Mouse (Mus musculus) stomach, embryonic 16.5 days (tissue): ENCODE results near the gene Epha1. TPM values are rescaled to one million over a fixed set of nuclear protein-coding genes. Genes with fewer than 3 reads are reported as not detected.

Source experiments
- ATAC-seq: fragments of 200-750 bp; cut with Nextera tagmentation; 2 replicates; pipeline ENCODE4 v1.8.0; 2017; ENCODE audit warnings: moderate number of reproducible peaks, moderate TSS enrichment; ENCODE audit not compliant: insufficient read depth, low FRiP score
- H3K27ac ChIP-seq: fragments of 300-500 bp; sonication (generic); 2 replicates; pipeline ENCODE4 v1.5.1; 2014; ENCODE audit warnings: low read length
- H3K27me3 ChIP-seq: fragments of 300-500 bp; sonication (generic); 2 replicates; pipeline ENCODE4 v1.6.1; 2014; ENCODE audit warnings: low read length, control low read depth, mixed read lengths; ENCODE audit not compliant: control insufficient read depth, insufficient read depth
- H3K36me3 ChIP-seq: fragments of 300-500 bp; sonication (generic); 2 replicates; pipeline ENCODE4 v1.6.1; 2014; ENCODE audit warnings: low read length; ENCODE audit not compliant: control insufficient read depth, insufficient read depth
- H3K4me1 ChIP-seq: fragments of 300-500 bp; sonication (generic); 2 replicates; pipeline ENCODE4 v1.6.1; 2014; ENCODE audit warnings: low read length, control low read depth, mixed read lengths; ENCODE audit not compliant: control insufficient read depth, insufficient read depth
- H3K4me2 ChIP-seq: fragments of 300-500 bp; sonication (generic); 2 replicates; pipeline ENCODE4 v1.6.1; 2014; ENCODE audit warnings: low read depth, low read length, mixed read lengths
- H3K4me3 ChIP-seq: fragments of 300-500 bp; sonication (generic); replicated peaks from 2 replicates; pipeline ENCODE4 v1.5.1; 2014; ENCODE audit warnings: mild to moderate bottlenecking, low read length
- H3K9ac ChIP-seq: fragments of 300-500 bp; sonication (generic); 2 replicates; pipeline ENCODE4 v1.6.1; 2014; ENCODE audit warnings: low read length
- H3K9me3 ChIP-seq: fragments of 300-500 bp; sonication (generic); replicated peaks from 2 replicates; pipeline ENCODE4 v1.6.1; 2016; ENCODE audit warnings: low read length, control low read depth; ENCODE audit not compliant: control insufficient read depth
- WGBS: fragments of 180-500 bp; shearing (Covaris S2); extraction: QIAGEN DNeasy Blood & Tissue Kit; methylation state at CpG from one replicate; pipeline ENCODE4 v1.1.7; 2014; 5-methylcytosine and 5-hydroxymethylcytosine counted together
- polyA plus RNA-seq: library from polyadenylated mRNA; unstranded; fragments of >200 nt; fragmentation: Nextera tagmentation; extraction: Ambion mirVana; gene quantifications from 2 replicates; pipeline ENCODE4 v1.2.1, GENCODE M21; 2015

Gene Epha1
- polyA plus RNA-seq, 1 experiment from 2014 or later, result 25.5 TPM

GRCm38 (mm10) chr6:42324482-42325267 is 48.4 kb downstream of the Epha1 start, which contains the start of gene Fam131b:
Gene Fam131b, minus strand, starts transcription at chr6:42324643.
- Histone ChIP-seq H3K9ac (peak within 1 kb of the TSS; percentile 56), H3K9me3 (no peaks in the 10 kb centered on the region), H3K27me3 (peaks cover 27% of the 10 kb centered on the region), H3K36me3 (no peaks in the 10 kb centered on the region), H3K4me1 (peaks cover 7% of the 10 kb centered on the region), H3K4me2 (peak within 1 kb of the TSS; percentile 96), H3K4me3 (peak within 1 kb of the TSS; percentile 60), H3K27ac (no peak within 1 kb of the TSS)
- WGBS, result under 1% methylated on average over 61 of the region's 68 CpGs
- ATAC-seq, result peak; percentile 68

GRCm38 (mm10) chr6:42324067-42324481 is 49.0 kb downstream of the Epha1 start:
- no peak overlapping the region for H3K27ac ChIP-seq
- peak; percentile 65 for ATAC-seq
- peak overlapping the region; percentile 96 for H3K4me2 ChIP-seq
- no peaks in the 10 kb centered on the region for H3K36me3 ChIP-seq
- peak overlapping the region; percentile 56 for H3K9ac ChIP-seq
- peak overlapping the region; percentile 60 for H3K4me3 ChIP-seq
- H3K4me1 ChIP-seq, result peaks cover 7% of the 10 kb centered on the region
- WGBS, result under 1% methylated on average over 31 of the region's 32 CpGs
- no peaks in the 10 kb centered on the region for H3K9me3 ChIP-seq
- H3K27me3 ChIP-seq, result peaks cover 27% of the 10 kb centered on the region

GRCm38 (mm10) chr6:42323371-42324066 is 49.5 kb downstream of the Epha1 start:
- peaks cover 7% of the 10 kb centered on the region for H3K4me1 ChIP-seq
- WGBS, result 2% methylated on average over 27 of the region's 28 CpGs
- no peak overlapping the region for H3K27ac ChIP-seq
- no peaks in the 10 kb centered on the region for H3K9me3 ChIP-seq
- peak overlapping the region; percentile 56; the same call in 1 of the 2 replicates for H3K9ac ChIP-seq
- peak overlapping the region; percentile 96 for H3K4me2 ChIP-seq
- H3K4me3 ChIP-seq, result peak overlapping the region; percentile 60
- H3K27me3 ChIP-seq, result peaks cover 27% of the 10 kb centered on the region
- ATAC-seq, result 0 out of 2 replicates have a peak, but pooled peaks have one; percentile 27
- H3K36me3 ChIP-seq, result no peaks in the 10 kb centered on the region

GRCm38 (mm10) chr6:42318293-42318692 is 54.8 kb downstream of the Epha1 start:
- Histone ChIP-seq H3K27me3 (peaks cover 13% of the 10 kb centered on the region), H3K4me3 (no peak overlapping the region), H3K36me3 (no peaks in the 10 kb centered on the region), H3K9me3 (no peaks in the 10 kb centered on the region), H3K27ac (no peak overlapping the region), H3K4me1 (no peaks in the 10 kb centered on the region), H3K9ac (no peak overlapping the region), H3K4me2 (no peak overlapping the region)
- ATAC-seq, result no peak
- WGBS, result 75% methylated on average over 4 of the region's 4 CpGs

GRCm38 (mm10) chr6:42310427-42311053 is 62.5 kb downstream of the Epha1 start:
- H3K27ac ChIP-seq, result no peak overlapping the region
- H3K4me3 ChIP-seq, result no peak overlapping the region
- H3K27me3 ChIP-seq, result no peaks in the 10 kb centered on the region
- no peak overlapping the region for H3K4me2 ChIP-seq
- no peaks in the 10 kb centered on the region for H3K36me3 ChIP-seq
- ATAC-seq, result no peak
- no peaks in the 10 kb centered on the region for H3K4me1 ChIP-seq
- 79% methylated on average over 2 of the region's 2 CpGs for WGBS
- no peaks in the 10 kb centered on the region for H3K9me3 ChIP-seq
- no peak overlapping the region for H3K9ac ChIP-seq

- Histone ChIP-seq H3K9me3 (no peaks in the 10 kb centered on the region), H3K4me3 (no peak overlapping the region), H3K27ac (no peak overlapping the region), H3K4me1 (no peaks in the 10 kb centered on the region), H3K9ac (no peak overlapping the region), H3K36me3 (no peaks in the 10 kb centered on the region), H3K27me3 (no peaks in the 10 kb centered on the region), H3K4me2 (no peak overlapping the region)
- no peak for ATAC-seq
- WGBS, result 41% methylated on average over 8 of the region's 8 CpGs
These were observed 63.2 kb downstream of the Epha1 start for GRCm38 (mm10) chr6:42309816-42310378.

Other genes starting within 250 kb of the Epha1 start
- not detected in 2 replicates for gene Tas2r139, start 232.3 kb downstream of the Epha1 start, polyA plus RNA-seq
- gene Tas2r144, start 157.9 kb downstream of the Epha1 start, polyA plus RNA-seq, result not detected in 2 replicates
- gene Gstk1, start 127.3 kb downstream of the Epha1 start, polyA plus RNA-seq, result 22.8 and 23.8 TPM in 2 replicates
- 6.3 and 8.6 TPM in 2 replicates for gene Tmem139, start 111.3 kb downstream of the Epha1 start, polyA plus RNA-seq
- 47.2 and 58.2 TPM in 2 replicates for gene Casp2, start 108.3 kb downstream of the Epha1 start, polyA plus RNA-seq
- 0.10 and 0.18 TPM in 2 replicates for gene Clcn1, start 86.6 kb downstream of the Epha1 start, polyA plus RNA-seq
- gene Fam131b, start 48.6 kb downstream of the Epha1 start, polyA plus RNA-seq, result 0.29 and 0.32 TPM in 2 replicates
- 99.0 and 107 TPM in 2 replicates for gene Zyx, start 23.6 kb downstream of the Epha1 start, polyA plus RNA-seq
- gene Tas2r143, start 27.0 kb upstream of the Epha1 start, polyA plus RNA-seq, result not detected in 2 replicates
- gene Tas2r135, start 32.2 kb upstream of the Epha1 start, polyA plus RNA-seq, result not detected in 2 replicates
- gene Tas2r126, start 61.3 kb upstream of the Epha1 start, polyA plus RNA-seq, result not detected in 2 replicates
- gene Olfr458, start 91.9 kb upstream of the Epha1 start, polyA plus RNA-seq, result not detected in 2 replicates
- not detected in 2 replicates for gene Olfr457, start 103.1 kb upstream of the Epha1 start, polyA plus RNA-seq
- not detected in 2 replicates for gene Olfr456, start 113.9 kb upstream of the Epha1 start, polyA plus RNA-seq
- 0.04 and 0.07 TPM in 2 replicates for gene Olfr455, start 174.3 kb upstream of the Epha1 start, polyA plus RNA-seq
- not detected in 2 replicates for gene Tcaf3, start 224.4 kb upstream of the Epha1 start, polyA plus RNA-seq